Mouse (Mus musculus): ENCODE measurements around the gene Wfdc9. TPM values are rescaled to one million over a fixed set of nuclear protein-coding genes. Genes with fewer than 3 reads are reported as not detected.

Gene Wfdc9
- total and polyA plus RNA-seq, 3 experiments, result not detected

- no peaks in the 10 kb centered on the region for H3K79me2 ChIP-seq (replicated peaks; ENCODE audit: control insufficient read depth, extremely low read depth, insufficient read depth, poor library complexity, severe bottlenecking)
- no peak for DNase-seq (ENCODE audit: extremely low read depth)
- H3K9ac ChIP-seq (ENCODE audit: insufficient read depth, low read depth), result no peak within 1 kb of the TSS
- peaks cover 2 to 3% of the 10 kb centered on the region in 2 experiments; a peak in 3 of 4 replicates for H3K4me1 ChIP-seq (ENCODE audit: control insufficient read depth in 1 of 2, insufficient read depth in 2 of 2)
- TF ChIP-seq EP300 (IDR thresholded peaks at IDR 0.05; ENCODE audit: low read length) (no peak), IRF4 (IDR thresholded peaks at IDR 0.05; ENCODE audit: low read depth, low read length) (no peak), E2F4 (IDR thresholded peaks at IDR 0.05; ENCODE audit: insufficient replicate concordance, low read depth, low read length) (no peak), JUND (conservative IDR thresholded peaks at IDR 0.05; ENCODE audit: low read depth, low read length) (no peak), MXI1 (IDR thresholded peaks at IDR 0.05; ENCODE audit: low read depth, low read length) (no peak), ETS1 (conservative IDR thresholded peaks at IDR 0.05; ENCODE audit: low read depth, low read length) (no peak), POLR2A (IDR thresholded peaks at IDR 0.05; ENCODE audit: low read depth, low read length) (no peak), NRF1 (IDR thresholded peaks at IDR 0.05; ENCODE audit: low read depth, low read length) (no peak), RAD21 (IDR thresholded peaks at IDR 0.05; ENCODE audit: low read depth, low read length) (no peak), BHLHE40 (IDR thresholded peaks at IDR 0.05; ENCODE audit: low read depth, low read length) (no peak), MYC (IDR thresholded peaks at IDR 0.05; ENCODE audit: low read depth, low read length) (no peak), SIN3A (IDR thresholded peaks at IDR 0.05; ENCODE audit: low read length) (no peak), ELF1 (IDR thresholded peaks at IDR 0.05; ENCODE audit: low read depth, low read length) (no peak), MAX (IDR thresholded peaks at IDR 0.05; ENCODE audit: low read length) (no peak), ZKSCAN1 (IDR thresholded peaks at IDR 0.05; ENCODE audit: borderline replicate concordance, low read depth, low read length) (no peak), MAZ (IDR thresholded peaks at IDR 0.05; ENCODE audit: low read depth, low read length) (no peak), MEF2A (IDR thresholded peaks at IDR 0.05; ENCODE audit: borderline replicate concordance, low read depth, low read length) (no peak), CTCF (conservative IDR thresholded peaks at IDR 0.05 in 1 of 2, IDR thresholded peaks at IDR 0.05 in 1 of 2; ENCODE audit: low read depth in 2 of 2, low read length in 2 of 2) (no peak), CHD2 (IDR thresholded peaks at IDR 0.05; ENCODE audit: low read length) (no peak)
- H3K9me3 ChIP-seq (replicated peaks; ENCODE audit: low read length), result no peaks in the 10 kb centered on the region
- H3K36me3 ChIP-seq (replicated peaks in 1 of 2; ENCODE audit: control insufficient read depth in 1 of 2, insufficient read depth in 1 of 2, low read length in 1 of 2), result no peaks in the 10 kb centered on the region
- H3K27ac ChIP-seq (ENCODE audit: insufficient read depth, low read depth), result no peak within 1 kb of the TSS
- dilution Hi-C loops (cut with MboI; ENCODE audit: extremely low pct_ligation_motif_present, extremely low pct_unique_long_range_greater_than_20kb, low sequenced_read_pairs), result no loop called here
- peaks cover 69% of the 10 kb centered on the region for H3K27me3 ChIP-seq (replicated peaks)
- H3K4me2 ChIP-seq (ENCODE audit: insufficient read depth, low read depth, poor library complexity, severe bottlenecking), result no peak within 1 kb of the TSS
- in situ Hi-C loops (cut with MboI; ENCODE audit: low pct_ligation_motif_present, low pct_unique_long_range_greater_than_20kb, low sequenced_read_pairs), result no loop called here
- H3K4me3 ChIP-seq (replicated peaks in 1 of 3; ENCODE audit: low read depth in 2 of 3, low read length in 2 of 3, poor library complexity in 1 of 3), result no peak within 1 kb of the TSS
Observed at GRCm38 (mm10) chr2:164684807-164685206, 28.4 kb upstream of the Wfdc9 start, which contains the start of gene Wfdc13. TSS of gene Wfdc13 (plus strand) at chr2:164685107.

GRCm38 (mm10) chr2:164679906-164680305, 23.5 kb upstream of the Wfdc9 start:
- Histone ChIP-seq H3K9ac (ENCODE audit: insufficient read depth, low read depth) (no peak overlapping the region), H3K79me2 (replicated peaks; ENCODE audit: control insufficient read depth, extremely low read depth, insufficient read depth, poor library complexity, severe bottlenecking) (no peaks in the 10 kb centered on the region), H3K27me3 (replicated peaks) (peaks cover 44% of the 10 kb centered on the region), H3K27ac (ENCODE audit: insufficient read depth, low read depth) (no peak overlapping the region), H3K4me3 (replicated peaks in 1 of 3; ENCODE audit: low read depth in 2 of 3, low read length in 2 of 3, poor library complexity in 1 of 3) (no peak overlapping the region), H3K9me3 (replicated peaks; ENCODE audit: low read length) (peaks cover 4% of the 10 kb centered on the region), H3K4me2 (ENCODE audit: insufficient read depth, low read depth, poor library complexity, severe bottlenecking) (no peak overlapping the region), H3K36me3 (replicated peaks in 1 of 2; ENCODE audit: control insufficient read depth in 1 of 2, insufficient read depth in 1 of 2, low read length in 1 of 2) (no peaks in the 10 kb centered on the region), H3K4me1 (ENCODE audit: control insufficient read depth in 1 of 2, insufficient read depth in 2 of 2) (peaks cover 5 to 13% of the 10 kb centered on the region in 2 experiments; a peak in 3 of 4 replicates)
- dilution Hi-C loops (cut with MboI; ENCODE audit: extremely low pct_ligation_motif_present, extremely low pct_unique_long_range_greater_than_20kb, low sequenced_read_pairs), result no loop called here
- peak; percentile 30 for DNase-seq (ENCODE audit: extremely low read depth)
- TF ChIP-seq TCF12 (IDR thresholded peaks at IDR 0.05; ENCODE audit: low read depth, low read length) (no peak), MAX (IDR thresholded peaks at IDR 0.05; ENCODE audit: low read length) (no peak), TBP (conservative IDR thresholded peaks at IDR 0.05; ENCODE audit: low read depth, low read length) (no peak), UBTF (IDR thresholded peaks at IDR 0.05; ENCODE audit: low read depth, low read length) (no peak), KAT2A (IDR thresholded peaks at IDR 0.05; ENCODE audit: insufficient replicate concordance, low read length) (no peak), SMC3 (IDR thresholded peaks at IDR 0.05; ENCODE audit: low read depth, low read length) (no peak), MAFK (IDR thresholded peaks at IDR 0.05; ENCODE audit: insufficient replicate concordance, low read length) (no peak), CTCF (conservative IDR thresholded peaks at IDR 0.05 in 1 of 2, IDR thresholded peaks at IDR 0.05 in 1 of 2; ENCODE audit: low read depth in 2 of 2, low read length in 2 of 2) (no peak), E2F4 (IDR thresholded peaks at IDR 0.05; ENCODE audit: insufficient replicate concordance, low read depth, low read length) (no peak), MYC (IDR thresholded peaks at IDR 0.05; ENCODE audit: low read depth, low read length) (no peak), USF2 (conservative IDR thresholded peaks at IDR 0.05; ENCODE audit: low read depth, low read length) (no peak), MAZ (IDR thresholded peaks at IDR 0.05; ENCODE audit: low read depth, low read length) (no peak), POLR2A (IDR thresholded peaks at IDR 0.05; ENCODE audit: low read depth, low read length) (no peak), ETS1 (conservative IDR thresholded peaks at IDR 0.05; ENCODE audit: low read depth, low read length) (no peak), GABPA (IDR thresholded peaks at IDR 0.05; ENCODE audit: insufficient replicate concordance, low read depth, low read length) (no peak)
- in situ Hi-C loops (cut with MboI; ENCODE audit: low pct_ligation_motif_present, low pct_unique_long_range_greater_than_20kb, low sequenced_read_pairs), result no loop called here

All from CH12.LX (cell line).